Comparison of ENCODE assay signal across 10 mouse cellular contexts in the genomic region with DNA sequence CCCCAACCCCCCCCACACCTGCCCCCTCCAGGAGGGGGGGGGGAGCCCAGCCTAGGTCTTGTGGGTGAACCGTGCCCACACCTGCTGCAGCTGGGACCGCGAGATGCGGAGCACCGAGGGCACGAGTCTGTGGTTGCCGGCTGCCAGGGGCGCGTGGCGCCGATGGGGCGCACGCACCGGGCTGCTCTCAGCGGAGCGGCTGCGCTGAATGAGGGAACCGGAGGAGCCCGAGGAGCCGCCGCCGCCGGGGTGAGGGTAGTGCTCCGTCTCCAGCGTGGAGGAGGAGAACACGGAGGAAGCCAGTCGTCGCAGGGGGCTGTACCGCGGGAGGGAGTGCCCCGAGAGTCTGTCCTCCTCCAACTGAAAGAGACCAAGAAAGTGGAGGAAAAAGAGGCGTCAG. TPM values are rescaled to one million over a fixed set of nuclear protein-coding genes. Genes with fewer than 3 reads are reported as not detected.
A peak's percentile ranks its signal among the peaks of the same experiment; 100 is the strongest.
DNase-seq lines count a peak whose midpoint lies in the region; ATAC-seq and TF ChIP-seq lines count a peak whose summit lies in the region.
"Had no signal": no experiment of that assay in that cellular context is flagged by ENCODE, and none has a peak within 500 bp of the region (broad histone marks: within the 10 kb centered on the region; RNA-seq: fewer than 3 reads in every experiment).

No protein-coding gene starts in this region.

- no peak for DNase-seq in heart, postnatal 0 days (ENCODE audit: low spot score)
- DNase-seq in heart, adult 2 months = no peak
- no peak for DNase-seq in ovary, postnatal 36 days (ENCODE audit: low spot score)
- DNase-seq in urinary bladder, postnatal 4 days (ENCODE audit: low spot score in 2 of 2) = no peak
- DNase-seq: cerebellum, postnatal 10 days had no signal

- intact Hi-C loops in heart, adult 2 months (cut with DNase I) = no loop called here

- TF ChIP-seq POLR2A in heart, adult 2 months (IDR thresholded peaks at IDR 0.05; ENCODE audit: insufficient read depth, low read depth, low read length) = no peak

- no peaks in the 10 kb centered on the region for H3K9me3 ChIP-seq in heart, postnatal 0 days (replicated peaks; ENCODE audit: control insufficient read depth, low read length)
- no peaks in the 10 kb centered on the region for H3K9me3 ChIP-seq in embryonic facial prominence, embryonic 13.5 days
- no peaks in the 10 kb centered on the region for H3K9me3 ChIP-seq in intestine, postnatal 0 days (ENCODE audit: control insufficient read depth)
- no peaks in the 10 kb centered on the region for H3K9me3 ChIP-seq in neural tube, embryonic 13.5 days

- peak overlapping the region; percentile 40 for H3K4me3 ChIP-seq in heart, postnatal 0 days (ENCODE audit: low read depth, low read length)
- H3K4me3 ChIP-seq in heart, adult 2 months = no peak overlapping the region
- peak overlapping the region; percentile 41 for H3K4me3 ChIP-seq in embryonic facial prominence, embryonic 13.5 days
- H3K4me3 ChIP-seq in intestine, postnatal 0 days (ENCODE audit: low read depth, low read length) = peak overlapping the region; percentile 33
- H3K4me3 ChIP-seq in neural tube, embryonic 13.5 days = peak overlapping the region; percentile 20

- peaks cover 36% of the 10 kb centered on the region for H3K4me1 ChIP-seq in heart, postnatal 0 days (ENCODE audit: control insufficient read depth, insufficient read depth)
- H3K4me1 ChIP-seq in heart, adult 2 months (ENCODE audit: control insufficient read depth, insufficient read depth, low read length) = no peaks in the 10 kb centered on the region
- peaks cover 16% of the 10 kb centered on the region for H3K4me1 ChIP-seq in embryonic facial prominence, embryonic 13.5 days
- 0 out of 2 replicates have a peak, but pooled peaks cover under 1% of the 10 kb centered on the region for H3K4me1 ChIP-seq in intestine, postnatal 0 days (replicated peaks; ENCODE audit: control insufficient read depth, insufficient read depth, low read length)
- peaks cover 15% of the 10 kb centered on the region for H3K4me1 ChIP-seq in neural tube, embryonic 13.5 days (replicated peaks)

- peaks cover 35% of the 10 kb centered on the region for H3K27me3 ChIP-seq in heart, postnatal 0 days (ENCODE audit: control insufficient read depth, insufficient read depth, low read length)
- H3K27me3 ChIP-seq in heart, adult 2 months (ENCODE audit: control insufficient read depth, insufficient read depth, low read length) = peaks cover 4% of the 10 kb centered on the region
- peaks cover 69% of the 10 kb centered on the region for H3K27me3 ChIP-seq in embryonic facial prominence, embryonic 13.5 days
- peaks cover 38% of the 10 kb centered on the region for H3K27me3 ChIP-seq in intestine, postnatal 0 days (replicated peaks; ENCODE audit: control insufficient read depth, insufficient read depth, low read length)
- peaks cover 54% of the 10 kb centered on the region for H3K27me3 ChIP-seq in neural tube, embryonic 13.5 days

- no peaks in the 10 kb centered on the region for H3K79me2 ChIP-seq in heart, adult 2 months (replicated peaks; ENCODE audit: control insufficient read depth, insufficient read depth, low read length)

- no peak for TF ChIP-seq CTCF in heart, postnatal 0 days (IDR thresholded peaks at IDR 0.05; ENCODE audit: low read depth)
- TF ChIP-seq CTCF in heart, adult 2 months (IDR thresholded peaks at IDR 0.05) = no peak
- TF ChIP-seq CTCF in intestine, postnatal 0 days (IDR thresholded peaks at IDR 0.05; ENCODE audit: low read depth) = no peak

- H3K4me2 ChIP-seq in heart, postnatal 0 days (ENCODE audit: low read depth, low read length) = peak overlapping the region; percentile 68
- peak overlapping the region; percentile 67 for H3K4me2 ChIP-seq in embryonic facial prominence, embryonic 13.5 days
- peak overlapping the region; percentile 61 for H3K4me2 ChIP-seq in intestine, postnatal 0 days (replicated peaks; ENCODE audit: low read depth)
- peak overlapping the region; percentile 44 for H3K4me2 ChIP-seq in neural tube, embryonic 13.5 days

- H3K27ac ChIP-seq in heart, postnatal 0 days (ENCODE audit: low read depth) = no peak overlapping the region
- no peak overlapping the region for H3K27ac ChIP-seq in heart, adult 2 months
- no peak overlapping the region for H3K27ac ChIP-seq in embryonic facial prominence, embryonic 13.5 days
- no peak overlapping the region for H3K27ac ChIP-seq in intestine, postnatal 0 days (ENCODE audit: low read depth, low read length)
- H3K27ac ChIP-seq in neural tube, embryonic 13.5 days (replicated peaks) = no peak overlapping the region

- TF ChIP-seq EP300 in heart, postnatal 0 days (IDR thresholded peaks at IDR 0.05; ENCODE audit: low read depth) = no peak
- TF ChIP-seq EP300 in heart, adult 2 months (IDR thresholded peaks at IDR 0.05; ENCODE audit: insufficient read depth, low read depth, low read length) = no peak

- peak overlapping the region; percentile 48 for H3K9ac ChIP-seq in heart, postnatal 0 days (replicated peaks; ENCODE audit: low read depth, low read length)
- no peak overlapping the region for H3K9ac ChIP-seq in heart, adult 2 months (ENCODE audit: low read depth, low read length)
- H3K9ac ChIP-seq in embryonic facial prominence, embryonic 13.5 days = peak overlapping the region; percentile 64
- no peak overlapping the region for H3K9ac ChIP-seq in intestine, postnatal 0 days (ENCODE audit: low read depth, low read length)
- H3K9ac ChIP-seq in neural tube, embryonic 13.5 days = peak overlapping the region; percentile 48

- no peak for ATAC-seq in heart, postnatal 0 days (ENCODE audit: insufficient read depth, low read depth)
- no peak for ATAC-seq in embryonic facial prominence, embryonic 13.5 days (ENCODE audit: insufficient number of reproducible peaks, insufficient read depth, low FRiP score, low TSS enrichment, low read depth)
- no peak for ATAC-seq in intestine, postnatal 0 days
- no peak for ATAC-seq in neural tube, embryonic 13.5 days (ENCODE audit: low read depth)
- no peak for ATAC-seq in cerebellum, adult (ENCODE audit: insufficient number of reproducible peaks, low FRiP score, low TSS enrichment)
- ATAC-seq: Patski had no signal

- H3K36me3 ChIP-seq in heart, postnatal 0 days (replicated peaks; ENCODE audit: control insufficient read depth, insufficient read depth, low read length) = no peaks in the 10 kb centered on the region
- no peaks in the 10 kb centered on the region for H3K36me3 ChIP-seq in heart, adult 2 months (ENCODE audit: control insufficient read depth, insufficient read depth, low read length)
- H3K36me3 ChIP-seq in embryonic facial prominence, embryonic 13.5 days = no peaks in the 10 kb centered on the region
- no peaks in the 10 kb centered on the region for H3K36me3 ChIP-seq in intestine, postnatal 0 days (ENCODE audit: control insufficient read depth, insufficient read depth)
- peaks cover 55% of the 10 kb centered on the region for H3K36me3 ChIP-seq in neural tube, embryonic 13.5 days

- 2% methylated on average over 28 of the region's 32 CpGs for WGBS in heart, postnatal 0 days
- WGBS in heart, adult 2 months = 2% methylated on average over 32 of the region's 32 CpGs
- WGBS in embryonic facial prominence, embryonic 13.5 days = 1% methylated on average over 32 of the region's 32 CpGs
- WGBS in intestine, postnatal 0 days = 2% methylated on average over 32 of the region's 32 CpGs
- WGBS in neural tube, embryonic 13.5 days = 3% methylated on average over 32 of the region's 32 CpGs

RNA-seq across cellular contexts. Expression of a gene that starts 22.4 kb away (rescaled TPM):
- total RNA-seq in heart, postnatal 0 days (2014; rRNA removed; ENCODE audit: low replicate concordance) = not detected in 2 replicates
- not detected in 2 replicates for polyA plus RNA-seq in heart, postnatal 0 days (2015; fragmentation: Nextera tagmentation; extraction: Ambion mirVana)
- not detected for total RNA-seq in heart, adult 2 months (2021)
- 0.38 TPM in 1 of 2 replicates, not detected in the other for polyA plus RNA-seq in heart, adult 2 months (2012; rRNA removed)
- not detected in 2 replicates for polyA plus RNA-seq in embryonic facial prominence, embryonic 13.5 days (2015; fragmentation: Nextera tagmentation; extraction: Ambion mirVana)
- polyA plus RNA-seq in intestine, postnatal 0 days (2015; fragmentation: Nextera tagmentation; extraction: Ambion mirVana) = not detected in 2 replicates
- polyA plus RNA-seq in neural tube, embryonic 13.5 days (2015; fragmentation: Nextera tagmentation; extraction: Ambion mirVana) = not detected in 2 replicates
- polyA plus RNA-seq: Patski had no signal

RNA-seq across cellular contexts. Expression of a gene that starts 26.8 kb away (rescaled TPM):
- total RNA-seq in heart, postnatal 0 days (2014; rRNA removed; ENCODE audit: low replicate concordance) = 0.31 and 0.80 TPM in 2 replicates
- 0.04 TPM in 2 replicates for polyA plus RNA-seq in heart, postnatal 0 days (2015; fragmentation: Nextera tagmentation; extraction: Ambion mirVana)
- under 1 TPM; 0.16 to 0.23 TPM for total RNA-seq in heart, adult 2 months (2021)
- polyA plus RNA-seq in heart, adult 2 months (2012; rRNA removed) = 0.21 and 0.23 TPM in 2 replicates
- 0.14 and 0.27 TPM in 2 replicates for polyA plus RNA-seq in embryonic facial prominence, embryonic 13.5 days (2015; fragmentation: Nextera tagmentation; extraction: Ambion mirVana)
- polyA plus RNA-seq in intestine, postnatal 0 days (2015; fragmentation: Nextera tagmentation; extraction: Ambion mirVana) = 0.09 and 0.16 TPM in 2 replicates
- 6.0 and 6.9 TPM in 2 replicates for polyA plus RNA-seq in neural tube, embryonic 13.5 days (2015; fragmentation: Nextera tagmentation; extraction: Ambion mirVana)

RNA-seq across cellular contexts. Expression of a gene that starts 31.9 kb away (rescaled TPM):
- 1.5 TPM in 1 of 2 replicates, not detected in the other for total RNA-seq in heart, postnatal 0 days (2014; rRNA removed; ENCODE audit: low replicate concordance)
- polyA plus RNA-seq in heart, postnatal 0 days (2015; fragmentation: Nextera tagmentation; extraction: Ambion mirVana) = 0.48 and 1.00 TPM in 2 replicates
- under 1 TPM; 0.76 to 0.82 TPM for total RNA-seq in heart, adult 2 months (2021)
- polyA plus RNA-seq in heart, adult 2 months (2012; rRNA removed) = 3.5 and 3.8 TPM in 2 replicates
- polyA plus RNA-seq in embryonic facial prominence, embryonic 13.5 days (2015; fragmentation: Nextera tagmentation; extraction: Ambion mirVana) = 1.1 and 3.3 TPM in 2 replicates
- polyA plus RNA-seq in intestine, postnatal 0 days (2015; fragmentation: Nextera tagmentation; extraction: Ambion mirVana) = 0.12 TPM in 1 of 2 replicates, not detected in the other
- 0.96 and 1.5 TPM in 2 replicates for polyA plus RNA-seq in neural tube, embryonic 13.5 days (2015; fragmentation: Nextera tagmentation; extraction: Ambion mirVana)
- polyA plus RNA-seq: Patski had no signal

RNA-seq across cellular contexts. Expression of a gene that starts 35.8 kb away (rescaled TPM):
- 7.0 and 16.0 TPM in 2 replicates for total RNA-seq in heart, postnatal 0 days (2014; rRNA removed; ENCODE audit: low replicate concordance)
- polyA plus RNA-seq in heart, postnatal 0 days (2015; fragmentation: Nextera tagmentation; extraction: Ambion mirVana) = 9.1 and 10.0 TPM in 2 replicates
- 1 to 10 TPM; 1.8 to 1.9 TPM for total RNA-seq in heart, adult 2 months (2021)
- 0.80 and 0.97 TPM in 2 replicates for polyA plus RNA-seq in heart, adult 2 months (2012; rRNA removed)
- polyA plus RNA-seq in embryonic facial prominence, embryonic 13.5 days (2015; fragmentation: Nextera tagmentation; extraction: Ambion mirVana) = 60.8 and 63.5 TPM in 2 replicates
- 10.9 and 11.1 TPM in 2 replicates for polyA plus RNA-seq in intestine, postnatal 0 days (2015; fragmentation: Nextera tagmentation; extraction: Ambion mirVana)
- polyA plus RNA-seq in neural tube, embryonic 13.5 days (2015; fragmentation: Nextera tagmentation; extraction: Ambion mirVana) = 19.0 and 19.2 TPM in 2 replicates

Comparison
In these comparisons a context has a peak if more than half of its experiments do, and no peak if none do; other contexts are left out.
1. H3K9ac ChIP-seq: peak in heart, postnatal 0 days (single experiment), embryonic facial prominence, embryonic 13.5 days (single experiment) and neural tube, embryonic 13.5 days (single experiment); none in heart, adult 2 months (single experiment) and intestine, postnatal 0 days (single experiment).
2. Peak in every context shown above with its lines, with median percentiles within 50 percentile points of each other: H3K4me2 ChIP-seq.